Mouse (Mus musculus) midbrain, postnatal 0 days (tissue): ENCODE measurements at regions not wholly inside any gene's neighbourhood (a gene's known extent, or its start where the extent isn't known, plus 50 kb on each side); places are given as distances from the start of the nearest gene placed in this dataset.

ENCODE experiments used
- ATAC-seq: fragments of 200-750 bp; cut with Nextera tagmentation; 2 replicates; pipeline ENCODE4 v1.8.0; 2017; ENCODE audit warnings: moderate number of reproducible peaks, mild to moderate bottlenecking, moderate TSS enrichment, moderate library complexity; ENCODE audit not compliant: low FRiP score
- DNase-seq: peaks from one replicate; pipeline ENCODE4 v3.0.0-alpha.2; 2015; ENCODE audit warnings: low spot score
- H3K27ac ChIP-seq: fragments of 300-500 bp; sonication (generic); 2 replicates; pipeline ENCODE4 v1.5.1; 2014; ENCODE audit warnings: low read depth, mild to moderate bottlenecking, low read length, mixed read lengths
- H3K27me3 ChIP-seq: fragments of 300-500 bp; sonication (generic); 2 replicates; pipeline ENCODE4 v1.6.1; 2014; ENCODE audit warnings: low read length, control low read depth, mixed read lengths; ENCODE audit not compliant: insufficient read depth
- H3K36me3 ChIP-seq: fragments of 300-500 bp; sonication (generic); 2 replicates; pipeline ENCODE4 v1.6.1; 2014; ENCODE audit warnings: low read length, control low read depth, mixed read lengths; ENCODE audit not compliant: insufficient read depth
- H3K4me1 ChIP-seq: fragments of 300-500 bp; sonication (generic); 2 replicates; pipeline ENCODE4 v1.6.1; 2014; ENCODE audit warnings: mild to moderate bottlenecking, control low read depth, antibody characterized with exemption, low read length, mixed read lengths; ENCODE audit not compliant: insufficient read depth
- H3K4me2 ChIP-seq: fragments of 300-500 bp; sonication (generic); 2 replicates; pipeline ENCODE4 v1.6.1; 2014; ENCODE audit warnings: low read depth, mild to moderate bottlenecking, low read length, mixed read lengths; ENCODE audit not compliant: poor library complexity, severe bottlenecking
- H3K4me3 ChIP-seq: fragments of 300-500 bp; sonication (generic); 2 replicates; pipeline ENCODE4 v1.5.1; 2014; ENCODE audit warnings: low read depth, mild to moderate bottlenecking, low read length, moderate library complexity
- H3K9ac ChIP-seq: fragments of 300-500 bp; sonication (generic); replicated peaks from 2 replicates; pipeline ENCODE4 v1.6.1; 2014; ENCODE audit warnings: mild to moderate bottlenecking, low read length, moderate library complexity, mixed read lengths; ENCODE audit not compliant: poor library complexity, severe bottlenecking
- H3K9me3 ChIP-seq: fragments of 300-500 bp; sonication (generic); 2 replicates; pipeline ENCODE4 v1.6.1; 2016; ENCODE audit warnings: low read length, control low read depth
- CTCF ChIP-seq: IDR thresholded peaks from 2 replicates; pipeline ENCODE4 v1.5.1; 2016; ENCODE audit warnings: antibody characterized with exemption, mild to moderate bottlenecking
- WGBS: fragments of 180-500 bp; shearing (Covaris S2); extraction: QIAGEN DNeasy Blood & Tissue Kit; methylation state at CpG from one replicate; pipeline ENCODE4 v1.1.7; 2014; 5-methylcytosine and 5-hydroxymethylcytosine counted together

DNA sequence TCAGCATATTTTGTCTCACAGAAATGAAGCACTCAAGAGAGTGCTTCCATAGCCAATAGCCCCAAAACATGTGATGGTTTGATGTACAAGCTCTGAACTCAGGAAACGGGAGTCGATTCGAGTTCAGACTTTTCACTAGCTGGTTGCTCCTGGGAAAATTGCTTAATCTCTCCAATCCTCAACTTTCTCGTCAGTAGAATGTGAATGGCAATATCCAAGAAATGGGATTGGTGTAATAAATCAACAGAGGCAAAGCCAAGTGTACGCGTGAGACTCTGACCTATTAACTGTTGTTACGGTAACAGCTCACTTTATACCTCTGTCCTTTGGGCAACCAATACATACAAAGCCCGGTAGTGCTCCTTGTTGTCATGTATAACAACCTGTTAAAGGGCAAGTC lies 94.6 kb downstream of the Cog6 start:
- WGBS = 85% methylated on average over 8 of the region's 8 CpGs
- H3K27me3 ChIP-seq = no peaks in the 10 kb centered on the region
- H3K4me3 ChIP-seq = no peak overlapping the region
- no peak overlapping the region for H3K4me2 ChIP-seq
- no peak overlapping the region for H3K27ac ChIP-seq
- no peak for ATAC-seq
- H3K4me1 ChIP-seq = no peaks in the 10 kb centered on the region
- no peaks in the 10 kb centered on the region for H3K36me3 ChIP-seq
- no peak overlapping the region for H3K9ac ChIP-seq
- no peak for DNase-seq
- H3K9me3 ChIP-seq = peaks cover 9% of the 10 kb centered on the region; the same call in 1 of the 2 replicates
- TF ChIP-seq CTCF = no peak

DNA sequence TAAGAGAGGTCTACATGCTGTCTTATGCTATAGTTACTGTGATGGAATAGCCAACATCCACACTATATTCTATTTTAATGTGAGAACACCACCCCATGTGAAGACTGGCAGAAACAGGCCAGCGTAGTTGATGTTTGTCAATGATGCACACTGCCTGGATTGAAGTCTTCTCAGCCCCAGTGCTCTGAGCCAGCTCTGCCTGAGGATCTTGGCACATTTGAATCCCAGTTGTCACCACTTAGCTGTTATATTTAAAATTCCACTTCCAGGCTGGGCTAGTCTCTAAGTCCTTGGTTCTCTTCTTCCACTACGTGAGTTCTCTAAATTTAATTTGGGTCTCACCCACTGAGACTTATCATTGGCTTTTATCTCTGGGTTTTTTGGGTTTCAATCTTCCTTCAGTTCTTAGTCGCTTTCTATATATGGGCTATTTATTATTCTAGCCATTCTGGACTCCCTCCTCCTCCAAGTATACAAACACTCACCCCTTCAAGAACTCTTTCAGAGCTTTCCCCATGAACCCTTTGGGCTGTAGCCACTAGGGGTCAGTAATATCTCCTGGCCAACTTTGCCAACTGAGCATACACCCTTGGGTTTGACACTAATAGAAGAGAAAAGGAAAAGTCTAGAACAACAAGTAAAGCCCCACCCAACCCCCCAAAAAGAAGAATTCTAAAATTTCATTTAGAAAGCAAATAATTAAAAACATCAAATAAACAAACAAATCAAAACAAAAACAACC lies 110.0 kb downstream of the Cog6 start:
- Histone ChIP-seq H3K4me2 (no peak overlapping the region), H3K27ac (no peak overlapping the region), H3K36me3 (no peaks in the 10 kb centered on the region), H3K4me3 (no peak overlapping the region), H3K9ac (no peak overlapping the region), H3K9me3 (peaks cover 5% of the 10 kb centered on the region; the same call in 1 of the 2 replicates), H3K4me1 (no peaks in the 10 kb centered on the region), H3K27me3 (no peaks in the 10 kb centered on the region)
- ATAC-seq (no peak), DNase-seq (no peak)
- TF ChIP-seq CTCF = peak; percentile 42
- WGBS = 89% methylated on average over 3 of the region's 3 CpGs

- 91% methylated on average over 3 of the region's 3 CpGs for WGBS
- Histone ChIP-seq H3K9ac (no peak overlapping the region), H3K4me1 (no peaks in the 10 kb centered on the region), H3K9me3 (no peaks in the 10 kb centered on the region), H3K27me3 (no peaks in the 10 kb centered on the region), H3K27ac (no peak overlapping the region), H3K36me3 (no peaks in the 10 kb centered on the region), H3K4me3 (no peak overlapping the region), H3K4me2 (no peak overlapping the region)
- ATAC-seq (no peak), DNase-seq (no peak)
- no peak for TF ChIP-seq CTCF
Measured at GRCm38 (mm10) chr3:52904028-52904427, 113.0 kb downstream of the Cog6 start.

DNA sequence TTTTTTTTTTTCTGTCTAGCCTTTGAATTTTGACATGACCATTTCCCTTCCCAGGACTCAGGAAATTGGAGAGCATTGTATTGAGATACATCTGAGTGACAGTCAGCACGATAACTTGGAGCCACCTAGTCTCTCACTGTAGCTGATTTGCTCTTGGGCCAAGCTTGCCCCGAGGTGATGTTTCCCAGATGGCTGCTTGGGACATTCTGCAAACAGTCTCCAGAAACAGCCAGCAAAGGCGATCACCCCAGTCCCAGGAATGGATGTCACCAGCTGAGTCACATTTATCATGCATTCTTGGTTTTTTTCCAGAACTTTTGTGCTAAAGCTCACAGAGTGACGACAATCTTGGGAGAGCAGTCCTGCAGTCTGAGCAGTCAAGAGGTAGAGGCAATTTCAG lies 119.4 kb downstream of the Cog6 start:
- no peak for ATAC-seq
- no peaks in the 10 kb centered on the region for H3K9me3 ChIP-seq

GRCm38 (mm10) chr3:52896462-52896861 lies 120.6 kb downstream of the Cog6 start:
- Histone ChIP-seq H3K27me3 (no peaks in the 10 kb centered on the region), H3K27ac (no peak overlapping the region), H3K9ac (no peak overlapping the region), H3K4me1 (no peaks in the 10 kb centered on the region), H3K9me3 (no peaks in the 10 kb centered on the region), H3K36me3 (no peaks in the 10 kb centered on the region), H3K4me3 (no peak overlapping the region), H3K4me2 (no peak overlapping the region)
- 81% methylated on average over 7 of the region's 7 CpGs for WGBS
- TF ChIP-seq CTCF = no peak
- DNase-seq = peak; percentile 4
- ATAC-seq = no peak

More for the DNA sequence above, 119.4 kb downstream of the Cog6 start:
- Histone ChIP-seq H3K36me3 (no peaks in the 10 kb centered on the region), H3K4me3 (no peak overlapping the region), H3K4me1 (no peaks in the 10 kb centered on the region), H3K9ac (no peak overlapping the region), H3K27me3 (no peaks in the 10 kb centered on the region), H3K27ac (no peak overlapping the region), H3K4me2 (no peak overlapping the region)
- WGBS = 77% methylated on average over 4 of the region's 4 CpGs
- DNase-seq = no peak
- TF ChIP-seq CTCF = no peak

GRCm38 (mm10) chr3:52895751-52896150 lies 121.3 kb downstream of the Cog6 start:
- no peak overlapping the region for H3K4me3 ChIP-seq
- no peaks in the 10 kb centered on the region for H3K36me3 ChIP-seq
- H3K4me1 ChIP-seq = no peaks in the 10 kb centered on the region
- H3K4me2 ChIP-seq = no peak overlapping the region
- WGBS = 86% methylated on average over 5 of the region's 5 CpGs
- TF ChIP-seq CTCF = no peak
- no peak for ATAC-seq
- no peak overlapping the region for H3K9ac ChIP-seq
- no peaks in the 10 kb centered on the region for H3K9me3 ChIP-seq
- no peak for DNase-seq
- H3K27ac ChIP-seq = no peak overlapping the region
- no peaks in the 10 kb centered on the region for H3K27me3 ChIP-seq
